Mouse (Mus musculus) embryonic fibroblast, embryonic 13.5 days (primary cell): Measurements from ENCODE around the gene Nkx1-1.

Experiments
- CTCF ChIP-seq: IDR thresholded peaks from 2 replicates; pipeline ENCODE4 v1.5.1; 2011; ENCODE audit warnings: mild to moderate bottlenecking, control low read depth, low read length, moderate library complexity, borderline replicate concordance; ENCODE audit not compliant: insufficient read depth
- POLR2A ChIP-seq: IDR thresholded peaks from 2 replicates; pipeline ENCODE4 v1.6.1; 2011; ENCODE audit warnings: low read depth, mild to moderate bottlenecking, control low read depth, low read length, moderate library complexity

DNA sequence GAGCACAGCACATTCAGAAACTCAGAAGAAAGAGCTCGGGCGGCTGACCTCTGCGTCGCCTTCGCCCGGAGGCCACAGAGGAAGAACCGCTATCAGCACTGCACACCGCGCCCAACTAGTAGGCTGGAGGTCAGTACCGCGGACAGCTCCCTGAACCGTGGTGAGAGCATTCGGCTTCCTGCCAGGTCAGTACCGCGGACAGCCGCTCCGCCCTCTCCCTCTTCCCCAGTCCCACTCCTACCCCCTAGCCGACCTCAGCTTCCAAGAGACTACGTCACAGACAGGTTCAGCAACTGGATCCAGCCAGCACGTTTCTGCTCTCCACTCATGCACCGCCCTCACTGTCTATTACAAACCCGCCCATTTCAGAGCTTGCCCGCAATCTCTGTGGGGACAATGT is 4.4 kb upstream of the Nkx1-1 start:
- TF ChIP-seq CTCF (peak; percentile 20; the same call in 1 of the 2 replicates), POLR2A (no peak)
